9 mouse cellular contexts compared by ENCODE assay signal in genomic region chrX:160996051-160996450, GRCm38 (mm10). TPM values are rescaled to one million over a fixed set of nuclear protein-coding genes. Genes with fewer than 3 reads are reported as not detected.
DNase-seq lines count a peak whose midpoint lies in the region; ATAC-seq and TF ChIP-seq lines count a peak whose summit lies in the region.
"Had no signal": no experiment of that assay in that cellular context is flagged by ENCODE, and none has a peak within 500 bp of the region (broad histone marks: within the 10 kb centered on the region; RNA-seq: fewer than 3 reads in every experiment).

No protein-coding gene starts in this region.

- H3K9me3 ChIP-seq in lung, embryonic 14.5 days (ENCODE audit: low read depth, low read length) = no peaks in the 10 kb centered on the region
- no peaks in the 10 kb centered on the region for H3K9me3 ChIP-seq in hindbrain, embryonic 15.5 days

- H3K36me3 ChIP-seq in lung, embryonic 14.5 days (ENCODE audit: insufficient read depth) = no peaks in the 10 kb centered on the region
- H3K36me3 ChIP-seq in hindbrain, embryonic 15.5 days = no peaks in the 10 kb centered on the region

- ATAC-seq in lung, embryonic 14.5 days (ENCODE audit: insufficient read depth) = no peak
- no peak for ATAC-seq in hindbrain, embryonic 15.5 days (ENCODE audit: low FRiP score, low read depth)

- H3K4me1 ChIP-seq in lung, embryonic 14.5 days (ENCODE audit: insufficient read depth) = no peaks in the 10 kb centered on the region
- H3K4me1 ChIP-seq in hindbrain, embryonic 15.5 days (replicated peaks) = no peaks in the 10 kb centered on the region

- TF ChIP-seq CTCF in lung, embryonic 14.5 days (IDR thresholded peaks at IDR 0.05; ENCODE audit: low read depth) = no peak

- no peak overlapping the region for H3K27ac ChIP-seq in lung, embryonic 14.5 days (ENCODE audit: low read depth)
- H3K27ac ChIP-seq in hindbrain, embryonic 15.5 days (replicated peaks) = peak overlapping the region; percentile 92

- WGBS in lung, embryonic 14.5 days = 10% methylated on average over 5 of the region's 5 CpGs
- 18% methylated on average over 5 of the region's 5 CpGs for WGBS in hindbrain, embryonic 15.5 days

- no peak overlapping the region for H3K4me2 ChIP-seq in lung, embryonic 14.5 days
- H3K4me2 ChIP-seq in hindbrain, embryonic 15.5 days = peak overlapping the region; percentile 49

- H3K9ac ChIP-seq in lung, embryonic 14.5 days = no peak overlapping the region
- H3K9ac ChIP-seq in hindbrain, embryonic 15.5 days = peak overlapping the region; percentile 46; the same call in 1 of the 2 replicates

- no peak overlapping the region for H3K4me3 ChIP-seq in lung, embryonic 14.5 days (ENCODE audit: low read depth, low read length)
- 0 out of 2 replicates have a peak overlapping the region, but pooled peaks have one; percentile 12 for H3K4me3 ChIP-seq in hindbrain, embryonic 15.5 days

- no peaks in the 10 kb centered on the region for H3K27me3 ChIP-seq in lung, embryonic 14.5 days (ENCODE audit: insufficient read depth, low read length)
- 0 out of 2 replicates have a peak, but pooled peaks cover 3% of the 10 kb centered on the region for H3K27me3 ChIP-seq in hindbrain, embryonic 15.5 days

- peak; percentile 48 for DNase-seq in adrenal gland, adult 2 months
- DNase-seq in adrenal gland, adult 8-10 months = no peak
- peak; percentile 15 for DNase-seq in lung, embryonic 14.5 days
- no peak for DNase-seq in lung, postnatal 4 days
- peak; percentile 30 for DNase-seq in retina, embryonic 14.5 days (ENCODE audit: low spot score)
- DNase-seq in c-Kit-positive CD71-positive TER-119-positive erythroid progenitor cells, embryonic 14.5 days (ENCODE audit: low spot score) = no peak
- no peak for DNase-seq in testis, postnatal 10 days (ENCODE audit: low spot score)
- DNase-seq: layer of hippocampus, adult 9-11 months had no signal

RNA-seq across cellular contexts. Expression of gene Cdkl5, which starts 1.5 kb away (rescaled TPM):
- 10 to 100 TPM; 14.5 to 19.0 TPM for total RNA-seq in adrenal gland, adult 2 months (2021)
- 0.62 and 1.1 TPM in 2 replicates for polyA plus RNA-seq in adrenal gland, adult 2 months (2012; rRNA removed)
- total RNA-seq in adrenal gland, adult 8-10 months (2022) = 10 to 100 TPM; 18.9 to 23.7 (median 21.3) TPM
- polyA plus RNA-seq in lung, embryonic 14.5 days (2014; fragmentation: Nextera tagmentation; extraction: Ambion mirVana) = 2.1 and 2.3 TPM in 2 replicates
- polyA plus RNA-seq in hindbrain, embryonic 15.5 days (2015; fragmentation: Nextera tagmentation; extraction: Ambion mirVana) = 4.1 and 4.5 TPM in 2 replicates

Comparison
In these comparisons a context has a peak if more than half of its experiments do, and no peak if none do; other contexts are left out.
1. DNase-seq: peak in adrenal gland, adult 2 months (single experiment), lung, embryonic 14.5 days (single experiment) and retina, embryonic 14.5 days (single experiment); none in adrenal gland, adult 8-10 months (single experiment), lung, postnatal 4 days (0 of 2), c-Kit-positive CD71-positive TER-119-positive erythroid progenitor cells, embryonic 14.5 days (single experiment) and testis, postnatal 10 days (single experiment).